Mouse (Mus musculus): Measurements from ENCODE around the gene Bag5.

- TF ChIP-seq JUND (IDR thresholded peaks at IDR 0.05; ENCODE audit: low read depth, low read length) = no peak
- TF ChIP-seq CTCF (IDR thresholded peaks at IDR 0.05 in 2 of 3, conservative IDR thresholded peaks at IDR 0.05 in 1 of 3; ENCODE audit: control insufficient read depth in 1 of 3, insufficient read depth in 1 of 3, low read depth in 2 of 3, low read length in 3 of 3, poor library complexity in 1 of 3, severe bottlenecking in 1 of 3) = no peak
- no peak for TF ChIP-seq POLR2AphosphoS2 (IDR thresholded peaks at IDR 0.05; ENCODE audit: low read length)
- TF ChIP-seq USF2 (IDR thresholded peaks at IDR 0.05; ENCODE audit: borderline replicate concordance in 1 of 2, insufficient read depth in 1 of 2, low read depth in 1 of 2, low read length in 2 of 2) = no peak
- TF ChIP-seq ZNF384 (IDR thresholded peaks at IDR 0.05; ENCODE audit: low read depth, low read length) = no peak
- no peak for TF ChIP-seq RAD21 (IDR thresholded peaks at IDR 0.05; ENCODE audit: low read depth, low read length)
- TF ChIP-seq ELF1 (IDR thresholded peaks at IDR 0.05; ENCODE audit: low read depth, low read length) = no peak
- TF ChIP-seq ZKSCAN1 (IDR thresholded peaks at IDR 0.05; ENCODE audit: low read depth, low read length) = no peak
- no peak for TF ChIP-seq POLR2A (IDR thresholded peaks at IDR 0.05; ENCODE audit: control insufficient read depth in 1 of 2, insufficient read depth in 1 of 2, low read depth in 1 of 2, low read length in 2 of 2, poor library complexity in 1 of 2)
- no peak for TF ChIP-seq TBP (IDR thresholded peaks at IDR 0.05; ENCODE audit: low read depth, low read length)
- TF ChIP-seq HCFC1 (IDR thresholded peaks at IDR 0.05; ENCODE audit: low read depth, low read length) = no peak
- no peak for TF ChIP-seq NELFE (IDR thresholded peaks at IDR 0.05; ENCODE audit: low read depth, low read length)
- TF ChIP-seq SMC3 (IDR thresholded peaks at IDR 0.05; ENCODE audit: low read depth, low read length) = no peak
- TF ChIP-seq EP300 (IDR thresholded peaks at IDR 0.05; ENCODE audit: low read depth in 1 of 2, low read length in 2 of 2) = no peak
Measured at GRCm38 (mm10) chr12:111670371-111670971, 42.6 kb downstream of the Bag5 start.
